Mouse (Mus musculus) CH12.LX (cell line): ENCODE results near the gene Fbxw4. TPM values are rescaled to one million over a fixed set of nuclear protein-coding genes. Genes with fewer than 3 reads are reported as not detected.

Experiments
- DNase-seq: peaks from one replicate; pipeline ENCODE4 v3.0.0-alpha.2; 2013; ENCODE audit errors: extremely low read depth
- H3K27ac ChIP-seq: 2 replicates; pipeline ENCODE4 v1.5.1; 2012; ENCODE audit warnings: low read depth, mild to moderate bottlenecking, control low read depth, moderate library complexity; ENCODE audit not compliant: insufficient read depth
- H3K27me3 ChIP-seq: replicated peaks from 2 replicates; pipeline ENCODE3; 2012; ENCODE audit warnings: inconsistent platforms
- H3K36me3 ChIP-seq, 2 experiments: replicated peaks in 1 of 2; 2 replicates each; pipeline versions ENCODE3 to v1.6.1; 2012; ENCODE audit warnings: inconsistent platforms in 1 of 2, low read length in 1 of 2, mild to moderate bottlenecking in 1 of 2, mixed read lengths in 1 of 2, moderate library complexity in 1 of 2; ENCODE audit not compliant: control insufficient read depth in 1 of 2, insufficient read depth in 1 of 2
- H3K4me1 ChIP-seq, 2 experiments: 2 replicates each; pipeline ENCODE4 v1.6.1; 2012; ENCODE audit warnings: inconsistent platforms in 1 of 2, moderate library complexity in 1 of 2; ENCODE audit not compliant: insufficient read depth in 2 of 2, control insufficient read depth in 1 of 2
- H3K4me2 ChIP-seq: 2 replicates; pipeline ENCODE4 v1.6.1; 2012; ENCODE audit warnings: low read depth, mild to moderate bottlenecking, control low read depth; ENCODE audit not compliant: poor library complexity, insufficient read depth, severe bottlenecking
- H3K4me3 ChIP-seq, 3 experiments: fragments of 150-350 bp in 1 of 3; sonication (generic) in 1 of 3; replicated peaks in 1 of 3; 2 replicates each; pipeline versions ENCODE3 to v1.5.1; 2011 to 2012; ENCODE audit warnings: low read depth in 2 of 3, low read length in 2 of 3, mild to moderate bottlenecking in 2 of 3, moderate library complexity in 2 of 3, control low read depth in 1 of 3, improper control_type of control experiment in 1 of 3, inconsistent platforms in 1 of 3, mixed read lengths in 1 of 3; ENCODE audit not compliant: poor library complexity in 1 of 3
- H3K79me2 ChIP-seq: replicated peaks from 2 replicates; pipeline ENCODE4 v1.6.1; 2012; ENCODE audit warnings: mild to moderate bottlenecking, moderate library complexity; ENCODE audit not compliant: control insufficient read depth, poor library complexity, insufficient read depth, severe bottlenecking; ENCODE audit errors: extremely low read depth
- H3K9ac ChIP-seq: 2 replicates; pipeline ENCODE4 v1.6.1; 2012; ENCODE audit warnings: low read depth, mild to moderate bottlenecking, control low read depth, moderate library complexity; ENCODE audit not compliant: insufficient read depth
- H3K9me3 ChIP-seq: replicated peaks from 2 replicates; pipeline ENCODE3; 2012; ENCODE audit warnings: low read length, inconsistent platforms, mixed read lengths
- CHD1 ChIP-seq: IDR thresholded peaks from 2 replicates; pipeline ENCODE4 v1.6.1; 2012; ENCODE audit warnings: low read depth, low read length, improper control_type of control experiment, inconsistent platforms
- CTCF ChIP-seq, 2 experiments: IDR thresholded peaks in 1 of 2; conservative IDR thresholded peaks in 1 of 2; 2 replicates each; pipeline ENCODE4 v1.5.1; 2011 to 2012; ENCODE audit warnings: low read depth in 2 of 2, low read length in 2 of 2, improper control_type of control experiment in 1 of 2, inconsistent platforms in 1 of 2, mild to moderate bottlenecking in 1 of 2, moderate library complexity in 1 of 2
- E2F4 ChIP-seq: IDR thresholded peaks from 2 replicates; pipeline ENCODE4 v1.6.1; 2011; ENCODE audit warnings: low read depth, low read length, improper control_type of control experiment; ENCODE audit not compliant: insufficient replicate concordance
- ETS1 ChIP-seq: conservative IDR thresholded peaks from 2 replicates; pipeline ENCODE4 v1.6.1; 2012; ENCODE audit warnings: low read depth, mild to moderate bottlenecking, inconsistent platforms, low read length, improper control_type of control experiment, moderate library complexity
- GABPA ChIP-seq: IDR thresholded peaks from 2 replicates; pipeline ENCODE4 v1.6.1; 2012; ENCODE audit warnings: low read depth, low read length, improper control_type of control experiment, inconsistent platforms; ENCODE audit not compliant: insufficient replicate concordance
- HCFC1 ChIP-seq: IDR thresholded peaks from 2 replicates; pipeline ENCODE4 v1.6.1; 2012; ENCODE audit warnings: low read depth, mild to moderate bottlenecking, inconsistent platforms, low read length, improper control_type of control experiment
- IRF4 ChIP-seq: IDR thresholded peaks from 2 replicates; pipeline ENCODE4 v1.6.1; 2014; ENCODE audit warnings: low read depth, mild to moderate bottlenecking, inconsistent platforms, low read length, improper control_type of control experiment
- JUND ChIP-seq: conservative IDR thresholded peaks from 2 replicates; pipeline ENCODE4 v1.6.1; 2011; ENCODE audit warnings: low read depth, low read length, improper control_type of control experiment
- KAT2A ChIP-seq: IDR thresholded peaks from 2 replicates; pipeline ENCODE4 v1.6.1; 2012; ENCODE audit warnings: low read length, improper control_type of control experiment, inconsistent platforms; ENCODE audit not compliant: insufficient replicate concordance
- MAFK ChIP-seq: IDR thresholded peaks from 2 replicates; pipeline ENCODE4 v1.6.1; 2011; ENCODE audit warnings: low read length, improper control_type of control experiment; ENCODE audit not compliant: insufficient replicate concordance
- MAX ChIP-seq: IDR thresholded peaks from 2 replicates; pipeline ENCODE4 v1.6.1; 2011; ENCODE audit warnings: low read length, improper control_type of control experiment
- MAZ ChIP-seq: IDR thresholded peaks from 2 replicates; pipeline ENCODE4 v1.6.1; 2012; ENCODE audit warnings: low read depth, mild to moderate bottlenecking, inconsistent platforms, low read length, improper control_type of control experiment, moderate library complexity
- MEF2A ChIP-seq: IDR thresholded peaks from 2 replicates; pipeline ENCODE4 v1.6.1; 2014; ENCODE audit warnings: low read depth, mild to moderate bottlenecking, inconsistent platforms, low read length, improper control_type of control experiment, borderline replicate concordance
- MXI1 ChIP-seq: IDR thresholded peaks from 2 replicates; pipeline ENCODE4 v1.6.1; 2011; ENCODE audit warnings: mild to moderate bottlenecking, low read depth, low read length, improper control_type of control experiment
- NELFE ChIP-seq: IDR thresholded peaks from 2 replicates; pipeline ENCODE4 v1.6.1; 2011; ENCODE audit warnings: low read depth, low read length, improper control_type of control experiment
- NRF1 ChIP-seq: IDR thresholded peaks from 2 replicates; pipeline ENCODE4 v1.6.1; 2014; ENCODE audit warnings: low read depth, mild to moderate bottlenecking, inconsistent platforms, low read length, improper control_type of control experiment, moderate library complexity
- POLR2A ChIP-seq: IDR thresholded peaks from 2 replicates; pipeline ENCODE4 v1.6.1; 2011; ENCODE audit warnings: low read depth, mild to moderate bottlenecking, improper control_type of control experiment, low read length
- POLR2AphosphoS2 ChIP-seq: IDR thresholded peaks from 2 replicates; pipeline ENCODE4 v1.6.1; 2011; ENCODE audit warnings: low read depth, low read length, improper control_type of control experiment
- RAD21 ChIP-seq: IDR thresholded peaks from 2 replicates; pipeline ENCODE4 v1.6.1; 2011; ENCODE audit warnings: low read depth, mild to moderate bottlenecking, low read length, improper control_type of control experiment, moderate library complexity
- RCOR1 ChIP-seq: conservative IDR thresholded peaks from 2 replicates; pipeline ENCODE4 v1.6.1; 2012; ENCODE audit warnings: low read depth, mild to moderate bottlenecking, inconsistent platforms, low read length, improper control_type of control experiment
- SIN3A ChIP-seq: IDR thresholded peaks from 2 replicates; pipeline ENCODE4 v1.6.1; 2012; ENCODE audit warnings: low read length, improper control_type of control experiment, inconsistent platforms
- SMC3 ChIP-seq: IDR thresholded peaks from 2 replicates; pipeline ENCODE4 v1.6.1; 2011; ENCODE audit warnings: low read depth, low read length, improper control_type of control experiment
- TBP ChIP-seq: conservative IDR thresholded peaks from 2 replicates; pipeline ENCODE4 v1.6.1; 2011; ENCODE audit warnings: low read depth, low read length, improper control_type of control experiment
- TCF12 ChIP-seq: IDR thresholded peaks from 2 replicates; pipeline ENCODE4 v1.6.1; 2014; ENCODE audit warnings: low read depth, mild to moderate bottlenecking, inconsistent platforms, low read length, improper control_type of control experiment
- USF1 ChIP-seq: IDR thresholded peaks from 2 replicates; pipeline ENCODE4 v1.6.1; 2014; ENCODE audit warnings: low read depth, mild to moderate bottlenecking, inconsistent platforms, low read length, improper control_type of control experiment
- USF2 ChIP-seq: conservative IDR thresholded peaks from 2 replicates; pipeline ENCODE4 v1.6.1; 2011; ENCODE audit warnings: low read depth, low read length, improper control_type of control experiment
- ZC3H11A ChIP-seq: IDR thresholded peaks from 2 replicates; pipeline ENCODE4 v1.6.1; 2012; ENCODE audit warnings: low read depth, mild to moderate bottlenecking, inconsistent platforms, low read length, improper control_type of control experiment
- ZKSCAN1 ChIP-seq: IDR thresholded peaks from 2 replicates; pipeline ENCODE4 v1.6.1; 2012; ENCODE audit warnings: low read depth, inconsistent platforms, low read length, improper control_type of control experiment, borderline replicate concordance
- ZMIZ1 ChIP-seq: IDR thresholded peaks from 2 replicates; pipeline ENCODE4 v1.6.1; 2012; ENCODE audit warnings: low read depth, mild to moderate bottlenecking, inconsistent platforms, low read length, improper control_type of control experiment
- dilution Hi-C: fragments of 300-500 bp; cut with MboI; formaldehyde crosslinking; loops from 2 replicates; pipeline ENCODE4 v1.14.3; 2020; ENCODE audit warnings: low sequenced_read_pairs; ENCODE audit not compliant: extremely low pct_unique_long_range_greater_than_20kb, extremely low pct_ligation_motif_present
- in situ Hi-C: fragments of 300-500 bp; cut with MboI; formaldehyde crosslinking; loops from 3 replicates; pipeline ENCODE4 v1.14.3; 2019; ENCODE audit warnings: low sequenced_read_pairs, low pct_ligation_motif_present, low pct_unique_long_range_greater_than_20kb, mixed read lengths
- polyA plus RNA-seq: library from polyadenylated mRNA; unstranded; fragments of >175 nt; gene quantifications from 2 replicates; pipeline ENCODE4 v1.2.1, GENCODE M21; 2012; ENCODE audit warnings: low read depth; ENCODE audit not compliant: insufficient read length
- total RNA-seq, 2 experiments: library from RNA; depleted of rRNA; stranded (reverse); fragments of 300-350 nt in 1 of 2; fragments of >200 nt in 1 of 2; gene quantifications; 2 replicates each; pipeline ENCODE4 v1.2.3; 2012 to 2014

The Fbxw4 gene
- total and polyA plus RNA-seq, 3 experiments = 4.5 to 8.6 (median 7.5) TPM

DNA sequence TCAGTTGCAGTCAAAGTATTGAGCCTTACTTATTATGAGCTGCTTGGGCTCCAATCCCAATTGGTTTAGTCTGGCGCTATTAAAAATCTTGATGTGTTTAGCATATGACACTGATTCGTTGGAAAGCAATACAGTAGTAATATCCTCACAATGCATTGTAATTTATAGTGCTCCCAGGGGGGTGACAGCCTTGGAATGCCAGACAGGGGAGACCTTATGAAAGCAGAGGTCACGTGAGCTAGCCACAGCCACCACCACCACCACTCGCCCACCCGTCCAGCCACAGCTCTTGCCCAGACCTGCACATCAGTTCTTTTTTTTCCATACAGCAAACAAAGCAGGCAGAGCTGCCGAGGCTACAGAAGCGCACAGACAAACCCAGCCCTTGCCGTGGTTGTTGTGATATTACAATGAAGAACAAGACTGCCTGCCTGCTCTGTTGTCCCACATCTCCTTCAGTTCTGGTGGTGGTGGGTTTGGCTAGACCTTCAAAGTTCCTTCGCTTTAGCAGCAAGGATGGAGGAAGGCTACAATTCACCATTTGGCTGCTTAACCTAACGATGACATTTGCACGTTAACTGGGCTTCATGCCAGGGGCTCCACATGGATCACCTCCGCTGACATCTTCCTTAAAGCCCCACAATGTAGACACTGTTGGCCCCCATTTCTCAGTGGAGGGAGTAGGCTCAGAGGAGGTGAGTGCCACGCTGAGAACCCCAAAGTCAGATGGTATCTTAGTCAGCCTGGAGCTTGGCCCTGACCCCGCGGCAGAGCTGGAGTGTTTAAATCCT is 94.0 kb downstream of the Fbxw4 start:
- no peak for DNase-seq
- TF ChIP-seq MEF2A = no peak
- no peak for TF ChIP-seq MAZ
- TF ChIP-seq RCOR1 = no peak
- no peak for TF ChIP-seq RAD21
- no peak for TF ChIP-seq USF1
- no peak overlapping the region for H3K4me3 ChIP-seq
- H3K4me1 ChIP-seq = peaks cover 2 to 27% of the 10 kb centered on the region in 2 experiments; a peak in 3 of 4 replicates
- dilution Hi-C loops (no loop called here), in situ Hi-C loops (loop anchor here (25.0 kb wide), 1 partner anchor 446 kb away; the partner anchor contains the start of gene Hps6)
- H3K36me3 ChIP-seq = peaks cover 11 to 73% of the 10 kb centered on the region in 2 experiments
- H3K9ac ChIP-seq = no peak overlapping the region
- no peak overlapping the region for H3K4me2 ChIP-seq
- H3K79me2 ChIP-seq = no peaks in the 10 kb centered on the region; the same call in 1 of the 2 replicates
- H3K27me3 ChIP-seq = no peaks in the 10 kb centered on the region
- H3K9me3 ChIP-seq = no peaks in the 10 kb centered on the region
- no peak overlapping the region for H3K27ac ChIP-seq

DNA sequence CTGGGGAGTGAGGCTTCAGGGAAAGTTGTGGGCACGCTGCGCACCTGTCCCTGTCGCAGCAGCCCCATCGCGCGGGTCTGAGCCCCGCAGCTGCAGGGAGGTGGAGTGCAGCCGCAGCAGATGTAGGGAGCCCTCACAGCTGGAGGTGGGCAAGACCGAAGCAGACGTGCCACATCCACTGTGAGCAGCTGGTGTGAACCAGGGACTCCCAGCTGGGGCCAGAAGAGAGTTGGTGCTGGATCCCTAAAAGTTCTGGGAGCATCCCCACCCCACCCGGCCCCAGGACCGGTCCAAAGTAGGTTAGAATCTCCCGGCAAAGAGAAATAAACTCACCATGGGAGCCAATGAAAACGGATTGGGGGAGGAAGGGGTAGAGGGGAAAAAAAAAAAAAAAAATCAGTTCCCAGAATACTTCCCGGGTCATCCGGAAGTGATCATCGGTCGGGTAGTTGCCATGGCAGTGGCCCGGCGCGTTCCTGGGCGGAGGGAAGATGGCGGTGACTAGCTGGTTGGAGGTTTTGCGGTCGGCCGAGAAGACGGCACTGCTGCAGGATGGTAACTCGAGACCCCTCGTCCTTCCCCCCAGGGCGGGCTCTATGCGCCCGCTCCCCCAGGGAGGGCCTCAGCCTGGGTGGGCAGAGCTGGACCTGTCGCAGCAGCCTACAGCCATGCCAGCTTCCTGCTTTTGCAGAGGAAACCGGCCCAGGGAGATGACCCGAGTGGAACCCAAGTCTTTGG is 99.8 kb downstream of the Fbxw4 start, which contains the start of the genes Poll and Gm17018:
Gene Poll, minus strand, starts transcription at position 379 of the 738 bp plus-strand sequence.
Gene Gm17018, plus strand, starts transcription at position 463 of the 738 bp plus-strand sequence.
- in situ Hi-C loops = loop anchor here (25.0 kb wide), 1 partner anchor 452 kb away; the partner anchor contains the start of gene Hps6
- DNase-seq = peak; percentile 83
- H3K4me2 ChIP-seq = peak within 1 kb of the TSS; percentile 92
- H3K27me3 ChIP-seq = no peaks in the 10 kb centered on the region
- peak within 1 kb of the TSS; percentile 42; the same call in 1 of the 2 replicates for H3K27ac ChIP-seq
- no peaks in the 10 kb centered on the region; the same call in 1 of the 2 replicates for H3K79me2 ChIP-seq
- peak within 1 kb of the TSS; percentile 62 for H3K9ac ChIP-seq
- peaks cover 26 to 58% of the 10 kb centered on the region in 2 experiments for H3K36me3 ChIP-seq
- dilution Hi-C loops = no loop called here
- peaks cover 5 to 23% of the 10 kb centered on the region in 2 experiments for H3K4me1 ChIP-seq
- no peaks in the 10 kb centered on the region for H3K9me3 ChIP-seq
- H3K4me3 ChIP-seq = peak within 1 kb of the TSS; percentile 89 to 95 (median 93)
- no peak for TF ChIP-seq CTCF (conservative IDR thresholded peaks at IDR 0.05 in 1 of 2, IDR thresholded peaks at IDR 0.05 in 1 of 2; ENCODE audit: low read depth in 2 of 2, low read length in 2 of 2)
- TF ChIP-seq MAZ = no peak
- TF ChIP-seq KAT2A = peak; percentile 84; the same call in 1 of the 2 replicates
- TF ChIP-seq ZKSCAN1 = no peak
- TF ChIP-seq RCOR1 = no peak
- TF ChIP-seq ZMIZ1 = no peak
- TF ChIP-seq TCF12 = peak; percentile 20
- no peak for TF ChIP-seq NRF1
- no peak for TF ChIP-seq SMC3
- peak; percentile 92 for TF ChIP-seq MXI1
- TF ChIP-seq GABPA = no peak; the same call in 1 of the 2 replicates
- peak; percentile 73; the same call in 1 of the 2 replicates for TF ChIP-seq TBP
- TF ChIP-seq HCFC1 = peak; percentile 93
- no peak for TF ChIP-seq ETS1
- 0 out of 2 replicates have a peak, but pooled peaks have one; percentile 43 for TF ChIP-seq IRF4
- TF ChIP-seq SIN3A = peak; percentile 98
- TF ChIP-seq ZC3H11A = no peak
- TF ChIP-seq JUND = no peak
- TF ChIP-seq USF2 = no peak
- no peak for TF ChIP-seq MAX
- TF ChIP-seq E2F4 = no peak
- TF ChIP-seq POLR2AphosphoS2 = no peak
- peak; percentile 79 for TF ChIP-seq POLR2A
- peak; percentile 47; the same call in 1 of the 2 replicates for TF ChIP-seq NELFE
- no peak for TF ChIP-seq CHD1
- no peak for TF ChIP-seq MAFK
